Mouse (Mus musculus): Measurements from ENCODE around the gene Abcc12.

DNA sequence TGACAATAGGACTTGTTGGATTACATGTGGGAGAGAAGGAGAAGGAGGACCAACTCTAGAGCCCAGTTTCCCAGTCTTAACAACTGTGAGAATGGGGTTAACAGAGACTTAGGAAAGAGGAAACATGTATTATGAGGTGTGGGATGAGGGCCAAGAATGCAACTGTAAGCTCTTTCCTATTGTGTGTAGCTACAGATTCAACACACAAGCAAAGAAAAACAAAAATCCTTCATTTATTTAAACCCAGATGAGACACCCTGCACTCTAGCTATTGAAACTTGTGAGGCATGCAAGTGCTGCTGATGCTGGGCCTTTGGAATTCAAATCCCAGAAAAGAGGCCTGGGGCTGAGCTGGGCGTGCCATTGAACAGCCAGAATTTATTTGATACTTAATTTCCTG is 18.7 kb downstream of the Abcc12 start:
- TF ChIP-seq CTCF (conservative IDR thresholded peaks at IDR 0.05 in 1 of 2, IDR thresholded peaks at IDR 0.05 in 1 of 2; ENCODE audit: low read depth in 2 of 2, low read length in 2 of 2) = no peak
- TF ChIP-seq NRF1 (IDR thresholded peaks at IDR 0.05; ENCODE audit: low read depth, low read length) = no peak
- no peak for TF ChIP-seq POLR2A (IDR thresholded peaks at IDR 0.05; ENCODE audit: low read depth, low read length)
